Mouse (Mus musculus): ENCODE data around the gene Ocel1.

DNA sequence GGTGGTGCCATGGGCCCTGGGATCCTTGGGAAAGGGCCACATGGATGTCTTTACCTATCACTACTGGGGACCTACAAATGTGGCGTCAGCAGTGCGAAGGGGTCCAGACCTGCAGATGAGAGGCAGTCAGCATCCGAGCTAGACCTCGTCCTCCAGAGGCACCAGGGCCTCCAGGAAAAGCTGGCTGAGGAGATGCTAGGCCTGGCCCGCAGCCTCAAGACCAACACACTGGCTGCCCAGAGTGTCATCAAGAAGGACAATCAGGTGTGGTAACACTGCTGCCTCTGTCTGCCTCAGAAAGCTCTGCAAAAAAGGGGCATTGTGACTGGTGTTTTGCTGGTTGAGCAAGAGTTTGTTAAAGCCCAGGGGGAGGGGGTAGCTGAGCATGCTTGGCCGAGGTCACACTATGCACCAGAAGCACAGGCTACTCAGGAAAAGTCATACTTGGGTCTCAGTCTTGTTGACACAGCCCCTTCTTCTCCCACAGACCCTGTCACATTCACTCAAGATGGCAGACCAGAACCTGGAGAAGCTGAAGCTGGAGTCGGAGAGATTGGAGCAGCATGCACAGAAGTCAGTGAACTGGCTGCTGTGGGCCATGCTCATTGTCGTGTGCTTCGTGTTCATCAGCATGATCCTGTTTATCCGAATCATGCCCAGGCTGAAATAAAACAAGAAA is 1.9 kb upstream of the Ocel1 start:
- TF ChIP-seq CTCF (IDR thresholded peaks at IDR 0.05) (no peak), EP300 (IDR thresholded peaks at IDR 0.05) (no peak)
